Mouse (Mus musculus): ENCODE measurements around the gene Erg. TPM values are rescaled to one million over a fixed set of nuclear protein-coding genes. Genes with fewer than 3 reads are reported as not detected.

Gene Erg
- polyA plus RNA-seq, 1 experiment from 2014 or later = 2.1 TPM

DNA sequence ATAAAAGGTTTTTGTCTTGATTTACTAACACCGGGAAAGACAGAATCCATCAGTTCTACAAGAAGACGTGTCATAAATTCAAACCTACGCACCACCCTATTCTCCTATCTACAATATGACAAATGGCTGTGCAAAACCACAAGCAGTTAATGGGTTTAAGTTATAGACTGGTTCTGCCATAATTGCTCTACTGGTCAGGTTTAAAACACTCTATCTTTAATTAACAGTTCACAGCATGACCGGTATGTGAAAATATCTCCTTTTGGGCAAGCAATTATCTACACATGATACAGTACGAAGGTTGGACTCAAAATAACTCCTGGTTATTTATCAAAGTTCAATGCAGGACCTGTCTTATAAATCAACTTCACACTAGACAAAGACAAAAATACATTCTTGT is 107.8 kb downstream of the Erg start:
- Histone ChIP-seq H3K9me3 (ENCODE audit: control insufficient read depth, low read length) (no peaks in the 10 kb centered on the region), H3K27ac (ENCODE audit: low read depth, low read length) (no peak overlapping the region), H3K4me3 (ENCODE audit: low read depth, low read length) (no peak overlapping the region), H3K36me3 (ENCODE audit: control insufficient read depth, insufficient read depth, low read length) (no peaks in the 10 kb centered on the region), H3K27me3 (ENCODE audit: control insufficient read depth, insufficient read depth, low read length) (no peaks in the 10 kb centered on the region), H3K9ac (ENCODE audit: low read length) (no peak overlapping the region), H3K4me1 (ENCODE audit: control insufficient read depth, insufficient read depth, low read length) (no peaks in the 10 kb centered on the region), H3K4me2 (ENCODE audit: low read depth) (no peak overlapping the region)
- no peak for DNase-seq (ENCODE audit: low spot score)
- ATAC-seq (ENCODE audit: insufficient read depth, low FRiP score, low TSS enrichment) = no peak
- 85% methylated on average over 5 of the region's 5 CpGs for WGBS

- Histone ChIP-seq H3K9ac (ENCODE audit: low read length) (no peak overlapping the region), H3K27me3 (ENCODE audit: control insufficient read depth, insufficient read depth, low read length) (no peaks in the 10 kb centered on the region), H3K36me3 (ENCODE audit: control insufficient read depth, insufficient read depth, low read length) (no peaks in the 10 kb centered on the region), H3K9me3 (ENCODE audit: control insufficient read depth, low read length) (no peaks in the 10 kb centered on the region), H3K4me2 (ENCODE audit: low read depth) (no peak overlapping the region), H3K4me1 (ENCODE audit: control insufficient read depth, insufficient read depth, low read length) (no peaks in the 10 kb centered on the region), H3K4me3 (ENCODE audit: low read depth, low read length) (no peak overlapping the region), H3K27ac (ENCODE audit: low read depth, low read length) (no peak overlapping the region)
- no peak for DNase-seq (ENCODE audit: low spot score)
- 85% methylated on average over 3 of the region's 3 CpGs for WGBS
- no peak for ATAC-seq (ENCODE audit: insufficient read depth, low FRiP score, low TSS enrichment)
These were observed 111.4 kb downstream of the Erg start for GRCm38 (mm10) chr16:95475041-95475440.

DNA sequence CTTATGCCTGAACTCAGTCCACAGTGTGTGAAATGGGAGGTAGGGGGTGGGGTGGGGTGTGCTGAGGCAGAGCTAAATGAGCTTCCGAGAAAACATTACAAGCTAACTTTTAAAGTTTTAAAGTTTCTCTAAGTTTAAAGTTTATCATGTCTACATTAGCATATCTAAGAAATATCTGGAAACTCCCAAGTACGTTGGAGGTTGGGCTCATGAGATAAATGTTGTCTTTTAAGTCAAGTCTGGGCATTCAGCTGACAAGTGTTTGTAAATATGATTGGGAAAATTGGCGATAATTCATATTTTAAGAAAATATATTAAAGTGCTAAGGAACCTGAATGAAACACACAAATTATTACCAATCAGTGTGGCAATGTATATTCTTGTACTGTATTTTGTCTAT is 112.4 kb downstream of the Erg start:
- no peak overlapping the region for H3K9ac ChIP-seq (ENCODE audit: low read length)
- no peak overlapping the region for H3K27ac ChIP-seq (ENCODE audit: low read depth, low read length)
- H3K4me1 ChIP-seq (ENCODE audit: control insufficient read depth, insufficient read depth, low read length) = no peaks in the 10 kb centered on the region
- H3K9me3 ChIP-seq (ENCODE audit: control insufficient read depth, low read length) = no peaks in the 10 kb centered on the region
- H3K4me2 ChIP-seq (ENCODE audit: low read depth) = no peak overlapping the region
- H3K27me3 ChIP-seq (ENCODE audit: control insufficient read depth, insufficient read depth, low read length) = no peaks in the 10 kb centered on the region
- no peak overlapping the region for H3K4me3 ChIP-seq (ENCODE audit: low read depth, low read length)
- no peaks in the 10 kb centered on the region for H3K36me3 ChIP-seq (ENCODE audit: control insufficient read depth, insufficient read depth, low read length)
- DNase-seq (ENCODE audit: low spot score) (no peak), ATAC-seq (ENCODE audit: insufficient read depth, low FRiP score, low TSS enrichment) (no peak)
- 94% methylated on average over 3 of the region's 3 CpGs for WGBS

GRCm38 (mm10) chr16:95472771-95473170 is 113.6 kb downstream of the Erg start:
- ATAC-seq (ENCODE audit: insufficient read depth, low FRiP score, low TSS enrichment) (no peak), DNase-seq (ENCODE audit: low spot score) (no peak)
- no peaks in the 10 kb centered on the region for H3K27me3 ChIP-seq (ENCODE audit: control insufficient read depth, insufficient read depth, low read length)
- whole genome bisulfite sequencing = 87% methylated on average over 11 of the region's 11 CpGs
- H3K9ac ChIP-seq (ENCODE audit: low read length) = no peak overlapping the region
- no peak overlapping the region for H3K4me2 ChIP-seq (ENCODE audit: low read depth)
- no peaks in the 10 kb centered on the region for H3K36me3 ChIP-seq (ENCODE audit: control insufficient read depth, insufficient read depth, low read length)
- H3K9me3 ChIP-seq (ENCODE audit: control insufficient read depth, low read length) = no peaks in the 10 kb centered on the region
- H3K4me1 ChIP-seq (ENCODE audit: control insufficient read depth, insufficient read depth, low read length) = no peaks in the 10 kb centered on the region
- H3K4me3 ChIP-seq (ENCODE audit: low read depth, low read length) = no peak overlapping the region
- H3K27ac ChIP-seq (ENCODE audit: low read depth, low read length) = no peak overlapping the region

- peak; percentile 30 for DNase-seq (ENCODE audit: low spot score)
- H3K4me1 ChIP-seq (ENCODE audit: control insufficient read depth, insufficient read depth, low read length) = no peaks in the 10 kb centered on the region
- no peak overlapping the region for H3K27ac ChIP-seq (ENCODE audit: low read depth, low read length)
- H3K9me3 ChIP-seq (ENCODE audit: control insufficient read depth, low read length) = no peaks in the 10 kb centered on the region
- H3K36me3 ChIP-seq (ENCODE audit: control insufficient read depth, insufficient read depth, low read length) = no peaks in the 10 kb centered on the region
- H3K9ac ChIP-seq (ENCODE audit: low read length) = no peak overlapping the region
- no peak overlapping the region for H3K4me3 ChIP-seq (ENCODE audit: low read depth, low read length)
- 62% methylated on average over 9 of the region's 9 CpGs for WGBS
- no peak for ATAC-seq (ENCODE audit: insufficient read depth, low FRiP score, low TSS enrichment)
- H3K27me3 ChIP-seq (ENCODE audit: control insufficient read depth, insufficient read depth, low read length) = no peaks in the 10 kb centered on the region
- H3K4me2 ChIP-seq (ENCODE audit: low read depth) = no peak overlapping the region
These were observed 116.9 kb downstream of the Erg start for GRCm38 (mm10) chr16:95469262-95470139.

- Histone ChIP-seq H3K4me1 (ENCODE audit: control insufficient read depth, insufficient read depth, low read length) (no peaks in the 10 kb centered on the region), H3K4me2 (ENCODE audit: low read depth) (no peak overlapping the region), H3K4me3 (ENCODE audit: low read depth, low read length) (no peak overlapping the region), H3K36me3 (ENCODE audit: control insufficient read depth, insufficient read depth, low read length) (no peaks in the 10 kb centered on the region), H3K27ac (ENCODE audit: low read depth, low read length) (no peak overlapping the region), H3K9ac (ENCODE audit: low read length) (no peak overlapping the region), H3K27me3 (ENCODE audit: control insufficient read depth, insufficient read depth, low read length) (no peaks in the 10 kb centered on the region), H3K9me3 (ENCODE audit: control insufficient read depth, low read length) (no peaks in the 10 kb centered on the region)
- DNase-seq (ENCODE audit: low spot score) (no peak), ATAC-seq (ENCODE audit: insufficient read depth, low FRiP score, low TSS enrichment) (no peak)
- WGBS = 88% methylated on average over 2 of the region's 2 CpGs
These were observed 118.5 kb downstream of the Erg start for GRCm38 (mm10) chr16:95467893-95468292.

DNA sequence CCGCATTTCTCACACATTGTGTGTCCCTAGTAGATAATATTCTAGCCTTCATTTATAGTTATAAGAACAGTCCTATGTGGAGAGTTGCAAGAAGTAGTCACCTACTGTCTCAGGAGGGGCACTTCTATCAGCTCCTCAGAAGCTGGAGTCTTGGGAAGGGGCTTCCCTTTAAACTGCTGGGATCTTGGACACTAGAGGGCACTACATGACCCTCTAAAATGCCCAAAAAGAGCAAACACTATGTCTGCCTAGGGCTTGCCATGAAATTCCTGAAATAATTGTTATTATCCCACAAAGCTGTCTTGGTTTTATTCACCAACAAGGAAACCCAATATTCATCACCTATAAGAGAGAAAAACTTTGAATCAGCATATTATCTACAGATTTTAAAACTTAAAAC is 119.8 kb downstream of the Erg start:
- peak; percentile 34 for DNase-seq (ENCODE audit: low spot score)
- 91% methylated on average over 1 of the region's 1 CpGs for WGBS
- H3K36me3 ChIP-seq (ENCODE audit: control insufficient read depth, insufficient read depth, low read length) = no peaks in the 10 kb centered on the region

DNA sequence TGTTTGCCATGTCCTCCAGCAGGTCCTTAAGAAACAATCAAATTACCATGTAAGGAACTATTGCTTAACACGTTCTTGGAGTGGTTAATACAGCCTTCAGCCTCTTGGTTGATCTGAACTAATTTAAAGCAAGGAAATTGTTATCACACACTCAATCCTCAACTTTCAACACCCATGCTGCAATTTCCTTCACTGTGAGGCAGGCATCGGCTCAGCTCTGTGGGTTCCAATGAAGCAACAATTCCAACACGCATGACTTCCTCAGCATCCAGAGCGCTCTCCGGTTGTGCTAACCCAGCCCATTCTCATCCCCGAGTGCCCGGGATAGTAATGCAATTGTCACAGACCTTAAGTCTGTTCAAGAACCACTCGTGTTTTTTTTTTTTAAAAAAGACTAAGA is 121.8 kb downstream of the Erg start:
- no peak for DNase-seq (ENCODE audit: low spot score)
- no peak for ATAC-seq (ENCODE audit: insufficient read depth, low FRiP score, low TSS enrichment)

More for the DNA sequence above, 119.8 kb downstream of the Erg start:
- no peak for ATAC-seq (ENCODE audit: insufficient read depth, low FRiP score, low TSS enrichment)
- H3K9ac ChIP-seq (ENCODE audit: low read length) = no peak overlapping the region
- no peaks in the 10 kb centered on the region for H3K4me1 ChIP-seq (ENCODE audit: control insufficient read depth, insufficient read depth, low read length)
- H3K27ac ChIP-seq (ENCODE audit: low read depth, low read length) = no peak overlapping the region
- no peaks in the 10 kb centered on the region for H3K9me3 ChIP-seq (ENCODE audit: control insufficient read depth, low read length)
- H3K27me3 ChIP-seq (ENCODE audit: control insufficient read depth, insufficient read depth, low read length) = no peaks in the 10 kb centered on the region
- no peak overlapping the region for H3K4me2 ChIP-seq (ENCODE audit: low read depth)
- H3K4me3 ChIP-seq (ENCODE audit: low read depth, low read length) = no peak overlapping the region

DNA sequence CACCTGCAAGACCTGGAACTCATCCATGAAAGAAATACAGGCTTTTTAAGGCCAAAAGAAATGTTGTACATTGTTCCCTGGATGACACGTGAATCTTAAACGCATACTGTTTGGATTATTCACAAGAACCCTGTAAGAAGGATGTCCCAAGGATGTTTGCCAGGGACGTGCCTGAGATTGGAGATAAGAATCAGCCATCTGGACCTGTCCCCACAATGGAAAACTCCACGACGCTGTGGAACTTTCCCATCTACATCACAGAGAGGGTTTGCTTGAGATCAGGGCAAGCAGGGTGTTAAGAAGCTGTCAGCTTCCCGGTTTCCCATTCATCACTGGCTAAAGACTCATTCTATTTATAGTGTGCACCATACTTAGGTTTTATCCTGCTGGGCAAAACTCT is 122.6 kb downstream of the Erg start:
- Histone ChIP-seq H3K4me2 (ENCODE audit: low read depth) (no peak overlapping the region), H3K9ac (ENCODE audit: low read length) (no peak overlapping the region), H3K4me1 (ENCODE audit: control insufficient read depth, insufficient read depth, low read length) (no peaks in the 10 kb centered on the region), H3K9me3 (ENCODE audit: control insufficient read depth, low read length) (no peaks in the 10 kb centered on the region), H3K27ac (ENCODE audit: low read depth, low read length) (no peak overlapping the region), H3K27me3 (ENCODE audit: control insufficient read depth, insufficient read depth, low read length) (no peaks in the 10 kb centered on the region), H3K36me3 (ENCODE audit: control insufficient read depth, insufficient read depth, low read length) (no peaks in the 10 kb centered on the region), H3K4me3 (ENCODE audit: low read depth, low read length) (no peak overlapping the region)
- ATAC-seq (ENCODE audit: insufficient read depth, low FRiP score, low TSS enrichment) = no peak
- WGBS = 75% methylated on average over 6 of the region's 6 CpGs
- DNase-seq (ENCODE audit: low spot score) = no peak

More for the DNA sequence above, 121.8 kb downstream of the Erg start:
- no peaks in the 10 kb centered on the region for H3K36me3 ChIP-seq (ENCODE audit: control insufficient read depth, insufficient read depth, low read length)
- H3K9ac ChIP-seq (ENCODE audit: low read length) = no peak overlapping the region
- no peaks in the 10 kb centered on the region for H3K27me3 ChIP-seq (ENCODE audit: control insufficient read depth, insufficient read depth, low read length)
- no peak overlapping the region for H3K4me3 ChIP-seq (ENCODE audit: low read depth, low read length)
- H3K4me1 ChIP-seq (ENCODE audit: control insufficient read depth, insufficient read depth, low read length) = no peaks in the 10 kb centered on the region
- WGBS = 82% methylated on average over 8 of the region's 8 CpGs
- H3K9me3 ChIP-seq (ENCODE audit: control insufficient read depth, low read length) = no peaks in the 10 kb centered on the region
- no peak overlapping the region for H3K4me2 ChIP-seq (ENCODE audit: low read depth)
- no peak overlapping the region for H3K27ac ChIP-seq (ENCODE audit: low read depth, low read length)

Measured in neural tube, embryonic 11.5 days (tissue).